Mouse (Mus musculus) natural killer cell, adult 2 months (primary cell): ENCODE results near the gene Hirip3.

Experiments used
- DNase-seq, 2 experiments: peaks; one replicate each; pipeline ENCODE4 v3.0.0; 2022; ENCODE audit warnings: low spot score in 2 of 2

Gene Hirip3

GRCm38 (mm10) chr7:126861429-126862130 is at the start of gene Hirip3:
TSS of gene Hirip3 (plus strand) at chr7:126861972.
- peak; percentile 91 to 93 for DNase-seq

- no peak for DNase-seq
Observed at GRCm38 (mm10) chr7:126815726-126816222, 46.0 kb upstream of the Hirip3 start.

GRCm38 (mm10) chr7:126816494-126816893 is 45.3 kb upstream of the Hirip3 start:
- DNase-seq = no peak

GRCm38 (mm10) chr7:126817595-126817994 is 44.2 kb upstream of the Hirip3 start:
- DNase-seq = no peak

GRCm38 (mm10) chr7:126818818-126819217 is 43.0 kb upstream of the Hirip3 start:
- DNase-seq = no peak

- DNase-seq = peak; percentile 79 to 81
Observed at GRCm38 (mm10) chr7:126821835-126822511, 39.8 kb upstream of the Hirip3 start.

- no peak for DNase-seq
Observed at GRCm38 (mm10) chr7:126822741-126823140, 39.0 kb upstream of the Hirip3 start.

GRCm38 (mm10) chr7:126823202-126823711 is 38.5 kb upstream of the Hirip3 start:
- no peak for DNase-seq

- DNase-seq = no peak
Observed at GRCm38 (mm10) chr7:126823940-126824339, 37.8 kb upstream of the Hirip3 start.

GRCm38 (mm10) chr7:126825403-126825802 is 36.4 kb upstream of the Hirip3 start:
- no peak for DNase-seq

- DNase-seq = no peak
Observed at GRCm38 (mm10) chr7:126825952-126826351, 35.8 kb upstream of the Hirip3 start.

GRCm38 (mm10) chr7:126831539-126831938 is 30.2 kb upstream of the Hirip3 start, which contains the start of gene 4930451I11Rik:
TSS of gene 4930451I11Rik (minus strand) at chr7:126831639.
- DNase-seq = no peak

- peak; percentile 61 to 80 for DNase-seq
Observed at GRCm38 (mm10) chr7:126832036-126832598, 29.7 kb upstream of the Hirip3 start.

- no peak for DNase-seq
Observed at GRCm38 (mm10) chr7:126833294-126833693, 28.5 kb upstream of the Hirip3 start.

- no peak for DNase-seq
Observed at GRCm38 (mm10) chr7:126843276-126843675, 18.5 kb upstream of the Hirip3 start.

- no peak for DNase-seq
Observed at GRCm38 (mm10) chr7:126845516-126845915, 16.3 kb upstream of the Hirip3 start.

GRCm38 (mm10) chr7:126847116-126847420 is 14.7 kb upstream of the Hirip3 start, which contains the start of gene Doc2a:
TSS of gene Doc2a (plus strand) at chr7:126847416.
- no peak for DNase-seq

- no peak for DNase-seq
Observed at GRCm38 (mm10) chr7:126847421-126848398, 14.1 kb upstream of the Hirip3 start.

GRCm38 (mm10) chr7:126848794-126849193 is 13.0 kb upstream of the Hirip3 start:
- no peak for DNase-seq

- no peak for DNase-seq
Observed at GRCm38 (mm10) chr7:126850161-126850560, 11.6 kb upstream of the Hirip3 start.

- no peak for DNase-seq
Observed at GRCm38 (mm10) chr7:126851192-126851591, 10.6 kb upstream of the Hirip3 start.
